Mouse (Mus musculus) urinary bladder, postnatal 36 days (tissue): ENCODE results near the gene Chchd6.

Experiments used
- DNase-seq, 2 experiments: peaks; one replicate each; pipeline ENCODE4 v3.0.0; 2022; ENCODE audit warnings: low spot score in 2 of 2, mixed read lengths in 1 of 2

The Chchd6 gene

DNA sequence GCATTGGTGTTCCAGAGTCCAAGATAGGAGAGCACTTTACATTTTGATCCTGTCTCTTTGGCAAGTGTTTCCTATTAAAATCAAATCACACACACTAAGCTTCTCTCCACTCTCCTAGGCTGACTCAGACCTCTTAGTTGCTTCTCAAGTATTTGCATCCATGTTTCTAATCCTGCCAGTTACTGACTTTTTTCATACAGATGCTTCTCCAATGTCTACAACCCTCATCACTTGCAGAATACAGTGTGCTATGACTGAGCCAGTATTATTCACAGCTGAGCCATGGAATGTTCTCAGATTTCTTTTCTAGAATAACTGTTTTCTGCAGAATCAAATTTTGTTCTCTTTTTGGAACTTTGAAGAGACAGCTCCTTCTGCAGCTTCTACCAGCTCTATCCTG is 85.3 kb downstream of the Chchd6 start:
- DNase-seq: no peak

GRCm38 (mm10) chr6:89508725-89509124 is 86.7 kb downstream of the Chchd6 start:
- DNase-seq: no peak

DNA sequence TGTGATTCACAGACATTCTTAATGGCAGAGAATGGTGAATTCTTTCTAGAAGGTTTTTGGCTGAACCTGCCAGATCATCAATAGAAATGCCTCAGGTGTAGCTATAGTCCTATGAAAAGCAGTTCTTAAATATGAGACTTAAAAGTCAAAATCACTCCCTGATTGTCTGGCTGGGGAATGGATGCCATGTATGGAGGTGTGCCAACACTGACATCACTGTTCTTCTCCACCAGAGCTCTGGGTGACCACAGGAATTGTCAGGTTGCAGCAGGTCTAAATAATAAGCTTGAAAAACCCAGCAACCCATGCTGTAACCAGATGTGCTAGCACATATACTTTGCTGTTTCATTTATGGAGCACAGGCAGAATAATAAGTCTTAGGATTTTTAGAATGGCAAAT is 87.2 kb downstream of the Chchd6 start:
- DNase-seq: no peak

DNA sequence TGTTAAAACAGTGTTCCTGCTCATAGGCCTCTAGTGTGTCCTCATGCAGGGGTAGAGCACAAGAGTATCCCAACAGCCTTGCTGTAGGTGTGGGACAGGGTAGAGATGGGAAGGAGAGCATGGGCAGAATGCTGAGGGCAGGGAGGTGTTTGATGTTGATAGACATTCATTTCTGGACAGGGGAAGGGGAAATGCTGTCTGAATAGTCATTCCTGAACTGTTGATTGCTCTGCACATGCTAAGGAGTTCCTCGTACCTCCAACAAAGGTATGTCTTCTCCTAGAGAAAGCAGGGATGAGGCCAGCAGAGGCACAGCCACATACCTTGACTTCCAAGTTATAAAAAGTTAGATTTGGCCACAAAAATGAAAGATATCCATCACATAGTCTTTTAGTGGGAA is 95.5 kb downstream of the Chchd6 start:
- no peak for DNase-seq

GRCm38 (mm10) chr6:89498764-89499516 is 96.5 kb downstream of the Chchd6 start:
- DNase-seq: no peak

- no peak for DNase-seq
These were observed 98.5 kb downstream of the Chchd6 start for GRCm38 (mm10) chr6:89496916-89497315.

DNA sequence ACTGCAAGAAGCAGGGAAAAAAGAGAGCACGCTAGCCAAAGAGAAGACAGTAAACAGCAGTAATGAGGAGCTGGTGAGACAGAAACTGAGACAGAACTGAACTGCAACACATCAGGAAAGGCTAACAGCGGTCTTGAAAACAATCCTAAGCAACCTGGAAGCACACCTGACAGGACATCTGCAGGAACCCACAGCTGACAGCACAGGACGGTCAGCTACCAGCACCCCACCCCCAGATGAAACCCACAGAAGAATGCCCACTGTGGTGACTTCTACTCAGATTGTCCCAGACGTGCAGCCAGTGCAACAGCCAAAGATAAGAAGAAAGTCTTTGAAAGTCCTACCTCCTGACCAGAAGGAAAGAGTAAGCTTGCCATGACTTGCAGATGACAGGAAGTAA is 103.1 kb downstream of the Chchd6 start:
- no peak for DNase-seq

GRCm38 (mm10) chr6:89490369-89490768 is 105.1 kb downstream of the Chchd6 start:
- DNase-seq: no peak

DNA sequence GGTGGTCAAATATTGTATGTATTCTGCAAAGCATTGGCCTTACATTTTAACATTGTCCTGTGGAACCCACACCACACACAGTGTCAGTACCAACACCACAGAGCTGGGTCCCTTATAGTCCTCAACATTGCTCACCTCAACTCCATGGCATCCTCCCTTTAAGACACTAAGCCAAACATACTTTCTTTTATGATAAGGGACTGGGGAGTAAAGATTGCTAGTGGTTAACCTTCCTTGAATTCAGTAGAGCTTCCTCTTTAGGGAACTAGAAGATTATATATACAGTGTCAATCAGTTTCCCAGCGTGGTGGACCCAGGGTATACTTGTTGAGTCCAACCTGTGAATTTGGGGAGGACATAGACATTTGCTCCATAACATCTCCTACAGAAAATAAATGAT is 105.9 kb downstream of the Chchd6 start:
- no peak for DNase-seq

- no peak for DNase-seq
These were observed 109.4 kb downstream of the Chchd6 start for GRCm38 (mm10) chr6:89486055-89486454.

DNA sequence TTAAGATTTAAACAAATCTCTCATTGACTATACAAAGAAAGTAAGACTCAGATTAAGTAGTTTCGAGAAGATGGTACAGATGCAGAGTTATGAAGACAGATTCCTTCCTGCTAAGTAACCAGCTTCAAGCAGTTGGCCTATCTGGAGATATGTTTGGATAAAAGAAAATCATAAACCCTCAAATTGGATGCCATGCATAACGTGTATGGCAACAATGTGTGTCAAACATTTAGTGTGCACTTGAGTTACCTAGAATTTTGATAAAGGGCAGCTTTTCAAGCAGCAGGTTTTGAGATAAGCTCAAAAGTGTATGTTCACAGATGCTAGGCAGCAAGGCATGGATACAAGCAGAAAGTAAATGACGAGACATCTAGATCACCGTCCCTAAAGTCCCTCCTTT is 114.3 kb downstream of the Chchd6 start:
- DNase-seq: no peak

DNA sequence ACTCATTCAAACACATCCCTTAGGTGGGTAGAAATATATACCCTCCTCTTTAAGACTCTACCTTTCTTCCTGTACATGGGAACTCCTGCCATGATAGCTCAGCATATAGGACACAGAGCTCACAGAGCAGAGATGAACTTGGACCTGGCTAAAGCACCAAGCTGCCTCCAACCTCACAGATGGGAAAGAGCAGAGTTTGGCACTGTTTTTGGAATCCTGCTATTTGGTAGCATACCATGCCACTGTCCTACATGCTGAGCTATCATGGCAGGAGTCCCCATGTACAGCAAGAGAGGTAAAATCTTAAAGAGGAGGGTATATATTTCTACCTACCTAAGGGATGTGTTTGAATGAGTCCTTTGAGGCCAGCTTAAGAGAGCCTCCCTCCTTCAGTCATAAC is 127.5 kb downstream of the Chchd6 start:
- no peak for DNase-seq

DNA sequence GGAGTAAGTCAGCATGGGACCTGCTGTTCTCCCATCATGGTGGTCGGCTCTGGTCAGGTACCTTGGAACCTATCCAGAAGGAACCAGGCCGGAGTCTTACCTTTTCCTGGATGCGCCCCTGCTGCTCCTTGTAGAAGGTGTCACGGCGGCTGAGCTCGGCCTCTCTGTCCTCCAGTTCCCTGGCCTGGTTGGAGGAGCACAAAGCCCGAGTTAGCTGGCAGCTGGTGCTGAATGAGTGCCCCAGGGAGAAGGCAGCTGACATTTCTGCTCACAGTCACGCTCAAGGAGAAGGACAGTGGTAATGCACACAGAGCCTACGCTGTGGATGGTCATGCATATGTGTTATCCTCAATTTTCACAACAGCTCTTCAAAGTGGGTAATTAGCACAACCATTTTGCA is 128.2 kb downstream of the Chchd6 start:
- peak in 1 of 2 experiments; percentile 16 for DNase-seq

DNA sequence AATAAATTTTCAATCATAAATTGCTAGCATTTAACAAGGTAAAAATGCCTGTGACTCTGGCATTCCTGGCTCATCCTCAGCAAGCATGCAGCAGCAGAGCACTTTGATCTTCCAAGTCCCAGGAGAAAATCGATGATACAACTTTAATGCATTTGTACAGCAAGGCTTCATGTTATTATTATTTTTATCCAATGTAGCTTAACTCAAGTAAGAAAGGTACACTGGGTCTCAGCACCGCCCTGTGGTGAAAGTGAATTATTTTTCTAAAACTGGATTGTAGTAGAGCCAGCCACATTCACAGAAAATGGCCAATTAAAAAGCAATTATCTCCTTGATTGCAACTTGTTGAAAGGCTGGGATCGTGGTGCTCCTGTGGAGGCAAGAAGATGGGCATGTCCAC is 128.6 kb downstream of the Chchd6 start:
- DNase-seq: no peak

- DNase-seq: no peak
These were observed 129.3 kb downstream of the Chchd6 start for GRCm38 (mm10) chr6:89466053-89466708.

- DNase-seq: no peak
These were observed 133.2 kb downstream of the Chchd6 start for GRCm38 (mm10) chr6:89462223-89462760.

DNA sequence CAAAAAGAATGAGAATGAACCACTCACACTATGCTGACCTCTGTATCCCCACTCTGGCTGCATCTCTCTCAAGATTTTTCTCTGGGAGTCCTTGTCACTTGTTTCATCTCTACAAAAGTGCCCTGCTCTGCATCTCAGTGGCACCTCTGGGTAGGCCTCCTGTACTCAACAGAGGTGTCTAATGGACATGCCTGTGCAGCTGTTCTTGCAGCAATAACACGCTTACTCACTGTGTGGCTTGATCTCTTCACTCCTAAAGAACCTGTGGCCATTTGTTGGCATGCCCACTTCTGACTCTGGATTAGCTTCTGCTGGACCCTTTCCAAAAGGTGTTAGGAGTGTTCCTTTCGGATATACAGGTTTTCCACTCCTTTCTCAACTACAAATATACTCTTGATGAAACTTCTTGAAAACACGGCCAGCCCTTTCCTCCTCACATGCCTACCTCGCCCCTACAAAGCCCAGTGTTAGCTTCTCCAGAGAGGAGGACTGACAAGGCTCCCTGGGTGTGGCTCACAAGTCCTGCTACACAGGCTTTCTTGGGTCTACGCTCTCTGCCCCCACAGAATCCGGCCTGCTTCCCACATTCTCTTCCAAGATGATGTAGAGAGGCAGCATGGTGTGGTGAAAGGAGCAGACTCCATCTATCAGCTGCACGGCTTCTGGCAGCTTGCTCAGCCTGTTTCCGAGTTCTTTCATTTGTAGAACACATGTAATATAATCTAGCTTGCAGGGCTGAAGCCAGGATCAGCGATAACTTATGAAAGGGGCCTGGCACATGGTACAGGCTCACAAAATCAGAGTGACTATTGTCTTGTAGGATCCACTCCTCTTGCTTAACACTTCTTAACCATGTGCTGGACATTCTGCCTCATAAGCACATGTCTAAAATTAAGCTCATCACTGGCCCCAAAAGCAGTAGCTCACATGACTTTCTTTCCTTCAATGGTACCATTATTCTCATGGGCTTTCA is 133.9 kb downstream of the Chchd6 start:
- DNase-seq: peak in 1 of 2 experiments; percentile 32

DNA sequence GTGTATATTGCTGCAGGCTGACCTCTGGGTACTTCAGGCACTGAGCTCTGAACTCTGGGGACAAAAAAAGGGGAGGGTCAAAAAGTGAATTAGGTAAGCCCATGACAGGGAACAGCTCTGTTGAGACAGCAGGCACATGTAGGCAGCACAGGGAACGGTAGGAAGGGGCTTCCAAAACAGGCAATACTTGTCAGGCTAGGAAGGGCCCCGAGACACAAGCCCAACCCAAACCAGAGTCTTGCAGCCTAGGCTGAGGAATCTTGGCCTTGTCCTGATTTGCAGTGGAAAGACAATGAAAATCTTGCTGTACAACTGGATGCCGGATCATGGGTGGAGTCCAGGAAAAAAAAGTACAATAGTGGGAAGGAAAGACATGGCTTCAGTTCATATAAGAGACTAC is 135.8 kb downstream of the Chchd6 start:
- no peak for DNase-seq

DNA sequence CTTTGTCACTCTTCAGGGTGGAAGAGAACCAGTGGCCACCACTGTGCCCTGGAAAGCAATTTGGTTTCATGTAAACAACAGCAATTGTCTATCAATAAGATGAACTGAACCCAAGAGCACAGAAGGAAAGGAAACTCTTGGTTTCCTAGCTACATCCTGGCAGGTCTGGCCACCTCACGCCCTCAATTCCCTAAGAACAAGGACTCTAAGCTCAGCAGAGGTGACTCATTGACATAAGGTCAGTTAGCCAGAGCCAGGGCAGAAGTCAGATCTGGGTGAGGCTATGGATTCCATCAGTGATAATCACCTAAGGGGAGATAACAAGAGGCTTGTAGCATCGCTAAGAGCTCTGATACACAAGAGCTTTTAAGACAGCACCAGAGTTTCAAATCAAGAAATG is 137.9 kb downstream of the Chchd6 start:
- no peak for DNase-seq

- no peak for DNase-seq
These were observed 139.0 kb downstream of the Chchd6 start for GRCm38 (mm10) chr6:89456409-89456961.

GRCm38 (mm10) chr6:89455523-89456000 is 139.9 kb downstream of the Chchd6 start:
- no peak for DNase-seq

DNA sequence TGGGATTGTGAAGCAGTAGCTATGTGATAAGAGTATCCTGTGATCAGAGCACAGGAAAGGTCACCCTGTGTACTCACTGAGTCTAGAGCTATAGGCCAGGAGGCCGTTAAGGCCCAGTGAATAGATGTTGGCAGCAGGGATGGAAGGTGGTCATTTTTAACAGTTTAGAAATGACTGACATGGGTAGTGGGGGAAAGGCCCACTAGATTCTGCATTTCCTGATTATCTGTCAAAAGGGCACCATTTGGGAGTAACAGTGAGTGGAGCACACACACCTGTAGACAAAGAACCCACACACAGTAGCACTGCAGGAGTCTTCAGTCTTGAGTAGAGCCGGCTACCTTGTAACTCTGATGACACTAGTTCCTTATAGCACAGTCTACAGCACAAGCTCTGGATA is 141.0 kb downstream of the Chchd6 start:
- no peak for DNase-seq
